ENCODE assay signal across 11 mouse cellular contexts in the genomic region with DNA sequence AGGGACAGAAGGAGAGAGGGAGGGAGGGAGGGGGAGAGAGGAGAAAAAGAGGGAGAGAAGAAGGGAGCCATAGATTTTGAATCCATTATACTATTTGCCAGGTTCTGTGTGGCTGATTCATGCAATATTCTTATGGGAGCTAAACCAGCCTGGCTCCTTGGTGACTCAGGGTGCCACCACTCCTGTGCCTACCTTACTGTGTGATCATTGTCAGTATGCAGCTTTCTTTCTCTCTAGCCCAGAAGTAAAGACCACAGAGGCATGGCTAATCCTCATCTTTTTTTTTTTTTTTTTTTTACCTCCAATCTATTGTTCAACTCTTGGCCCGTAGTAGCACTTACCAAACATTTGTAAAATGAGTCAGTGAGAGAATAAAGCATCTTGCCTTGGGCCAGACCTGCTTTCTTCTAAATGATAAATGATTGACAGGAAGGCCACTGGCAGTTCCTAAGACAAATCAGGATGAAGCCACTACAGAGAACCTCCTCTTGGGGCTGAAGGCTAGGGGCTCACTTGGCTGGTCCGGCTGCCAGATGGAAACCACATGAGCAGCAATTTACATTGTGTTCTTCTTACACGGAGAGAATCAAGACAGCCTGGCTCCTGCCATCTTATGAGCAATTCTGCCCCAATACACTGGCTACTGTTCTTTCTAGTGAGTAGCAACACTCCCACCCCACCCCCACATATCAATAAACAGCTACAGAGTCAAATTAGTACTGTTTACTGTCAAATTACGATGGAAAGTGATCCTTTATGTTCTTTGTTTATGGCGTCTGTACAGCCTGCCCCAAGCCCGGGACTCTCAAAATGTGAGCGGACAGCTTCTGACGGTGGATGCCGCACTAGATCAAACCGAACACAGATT.
A peak's percentile ranks its signal among the peaks of the same experiment; 100 is the strongest.
DNase-seq lines count a peak whose midpoint lies in the region; ATAC-seq lines count a peak whose summit lies in the region.
"Had no signal": no experiment of that assay in that cellular context is flagged by ENCODE, and none has a peak within 500 bp of the region (broad histone marks: within the 10 kb centered on the region; RNA-seq: fewer than 3 reads in every experiment).

No protein-coding gene starts in this region.

- no peaks in the 10 kb centered on the region for H3K27me3 ChIP-seq in forebrain, embryonic 12.5 days
- H3K27me3 ChIP-seq in forebrain, embryonic 10.5 days (ENCODE audit: poor library complexity, severe bottlenecking) = no peaks in the 10 kb centered on the region
- H3K27me3 ChIP-seq in hindbrain, embryonic 10.5 days (ENCODE audit: insufficient read depth, poor library complexity, severe bottlenecking) = no peaks in the 10 kb centered on the region

- no peaks in the 10 kb centered on the region for H3K9me3 ChIP-seq in forebrain, embryonic 12.5 days
- no peaks in the 10 kb centered on the region for H3K9me3 ChIP-seq in forebrain, embryonic 10.5 days
- no peaks in the 10 kb centered on the region for H3K9me3 ChIP-seq in hindbrain, embryonic 10.5 days

- H3K9ac ChIP-seq in forebrain, embryonic 12.5 days = no peak overlapping the region

- no peak for DNase-seq in forebrain, embryonic 10.5 days (ENCODE audit: extremely low spot score, low spot score)
- peak; percentile 69 for DNase-seq in Muller cell, postnatal 12 days (ENCODE audit: inconsistent ontology term)
- peak; percentile 14 for DNase-seq in hindbrain, embryonic 10.5 days (ENCODE audit: low spot score)
- DNase-seq in mesoderm, embryonic 11.5 days (ENCODE audit: low read depth, low spot score) = peak; percentile 14
- no peak for DNase-seq in cerebellum, adult 11-12 months
- no peak for DNase-seq in frontal cortex, postnatal 10 days (ENCODE audit: low spot score in 2 of 2)
- no peak for DNase-seq in adrenal gland, adult 18-20 months (ENCODE audit: low spot score in 2 of 2)
- DNase-seq: gastrocnemius, postnatal 25 days; heart, postnatal 4 days; lung, adult 18-20 months had no signal

- H3K27ac ChIP-seq in forebrain, embryonic 12.5 days = no peak overlapping the region
- H3K27ac ChIP-seq in forebrain, embryonic 10.5 days = no peak overlapping the region
- H3K27ac ChIP-seq in hindbrain, embryonic 10.5 days = peak overlapping the region; percentile 50; the same call in 1 of the 2 replicates

- H3K4me2 ChIP-seq in forebrain, embryonic 12.5 days = peak overlapping the region; percentile 20; the same call in 1 of the 2 replicates

- 33% methylated on average over 10 of the region's 10 CpGs for WGBS in forebrain, embryonic 12.5 days
- 73% methylated on average over 10 of the region's 10 CpGs for WGBS in forebrain, embryonic 10.5 days
- 65% methylated on average over 10 of the region's 10 CpGs for WGBS in hindbrain, embryonic 10.5 days

- peak; percentile 60; the same call in 1 of the 2 replicates for ATAC-seq in forebrain, embryonic 12.5 days (ENCODE audit: low FRiP score)

- no peaks in the 10 kb centered on the region for H3K36me3 ChIP-seq in forebrain, embryonic 12.5 days (replicated peaks)
- H3K36me3 ChIP-seq in forebrain, embryonic 10.5 days (replicated peaks) = no peaks in the 10 kb centered on the region
- no peaks in the 10 kb centered on the region for H3K36me3 ChIP-seq in hindbrain, embryonic 10.5 days

- H3K4me1 ChIP-seq in forebrain, embryonic 12.5 days = peaks cover 9% of the 10 kb centered on the region
- H3K4me1 ChIP-seq in forebrain, embryonic 10.5 days = peaks cover 12% of the 10 kb centered on the region
- H3K4me1 ChIP-seq in hindbrain, embryonic 10.5 days (replicated peaks) = peaks cover 14% of the 10 kb centered on the region

- no peak overlapping the region for H3K4me3 ChIP-seq in forebrain, embryonic 12.5 days (replicated peaks)
- H3K4me3 ChIP-seq in forebrain, embryonic 10.5 days = no peak overlapping the region
- H3K4me3 ChIP-seq in hindbrain, embryonic 10.5 days = no peak overlapping the region

Comparison
In these comparisons a context has a peak if more than half of its experiments do, and no peak if none do; other contexts are left out.
1. DNase-seq: peak in Muller cell, postnatal 12 days (single experiment), hindbrain, embryonic 10.5 days (single experiment) and mesoderm, embryonic 11.5 days (single experiment); none in forebrain, embryonic 10.5 days (single experiment), cerebellum, adult 11-12 months (single experiment), frontal cortex, postnatal 10 days (0 of 2) and adrenal gland, adult 18-20 months (0 of 2).